Mouse (Mus musculus) A20 (cell line): Measurements from ENCODE around the gene Atat1.

Experiments used
- DNase-seq: peaks from one replicate; pipeline ENCODE4 v3.0.0-alpha.2; 2011; ENCODE audit warnings: low read depth, low spot score

The Atat1 gene

DNA sequence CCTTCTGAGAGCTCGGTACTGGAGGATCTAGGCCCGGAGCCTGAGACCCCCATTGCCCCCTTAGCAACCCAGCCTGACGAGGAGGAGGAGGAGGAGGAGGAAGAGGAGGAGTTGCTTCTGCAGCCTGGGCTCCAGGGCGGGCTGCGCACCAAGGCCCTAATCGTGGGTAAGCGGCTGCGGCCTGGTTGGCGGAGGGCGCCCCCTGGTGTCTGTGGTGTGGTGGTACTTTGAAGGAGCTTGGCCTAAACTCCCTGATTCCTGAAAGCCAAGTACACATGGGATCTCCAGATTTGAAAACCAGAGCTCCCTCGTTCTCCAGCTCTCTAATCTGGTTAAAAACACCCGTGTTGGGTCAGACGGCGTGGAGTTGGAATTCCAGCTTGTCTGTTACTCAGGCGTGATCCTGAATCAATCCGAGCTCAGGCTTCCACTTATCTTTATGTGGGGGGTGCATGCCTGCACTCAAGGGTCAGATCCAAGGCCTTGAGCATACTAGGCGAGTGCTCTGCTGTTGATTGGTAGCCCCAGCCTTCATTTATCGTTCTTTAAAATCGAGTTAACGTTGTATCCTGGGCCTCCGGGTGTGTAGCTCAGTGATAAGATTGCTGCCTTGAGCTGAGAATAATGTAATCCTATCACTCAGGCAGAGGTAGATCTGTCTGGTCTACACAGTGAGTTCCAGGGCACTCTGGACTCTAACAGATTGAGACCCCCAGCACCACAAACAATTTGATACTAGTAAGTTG, 35.9 kb downstream of the Atat1 start:
- peak; percentile 80 for DNase-seq

GRCm38 (mm10) chr17:35870884-35871696, 38.8 kb downstream of the Atat1 start:
- DNase-seq = peak; percentile 62

DNA sequence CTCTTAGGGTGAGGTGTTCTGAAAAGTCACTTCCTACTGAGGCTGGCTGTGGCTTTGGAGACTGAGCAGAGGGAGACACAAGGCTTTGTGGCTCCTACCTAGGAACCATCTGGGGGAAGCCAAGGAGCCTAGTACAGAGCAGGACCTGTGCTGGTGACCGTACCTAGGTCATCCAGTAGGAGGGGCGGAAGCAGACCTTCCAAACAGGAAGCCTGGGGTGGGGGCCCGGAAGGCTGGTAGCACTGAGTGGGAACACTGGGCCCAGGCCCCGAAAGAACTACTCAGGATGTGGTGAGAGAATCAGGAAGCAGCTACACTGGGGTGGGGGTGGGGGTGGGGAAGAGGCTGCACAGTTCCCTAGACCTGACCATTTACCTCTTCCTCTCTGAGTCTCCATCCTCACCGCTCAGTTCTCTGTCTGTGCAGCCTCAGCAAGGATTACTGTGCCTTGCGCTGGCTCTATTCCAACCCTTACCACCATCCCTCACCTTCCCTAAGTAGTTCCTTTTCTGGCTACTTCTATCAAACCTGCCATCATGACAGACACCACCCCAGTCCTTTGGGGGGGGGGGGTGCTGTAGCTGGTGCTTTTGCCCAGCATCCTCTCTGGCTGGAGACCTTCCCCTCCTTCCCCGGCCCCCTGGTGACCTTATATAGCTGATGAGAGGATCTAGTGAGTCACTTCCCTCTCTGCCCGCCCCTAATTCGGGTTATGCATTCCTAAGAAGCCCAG, 39.6 kb downstream of the Atat1 start:
- DNase-seq = peak; percentile 78

- peak; percentile 78 for DNase-seq
These were observed 40.4 kb downstream of the Atat1 start for GRCm38 (mm10) chr17:35869346-35870067.

DNA sequence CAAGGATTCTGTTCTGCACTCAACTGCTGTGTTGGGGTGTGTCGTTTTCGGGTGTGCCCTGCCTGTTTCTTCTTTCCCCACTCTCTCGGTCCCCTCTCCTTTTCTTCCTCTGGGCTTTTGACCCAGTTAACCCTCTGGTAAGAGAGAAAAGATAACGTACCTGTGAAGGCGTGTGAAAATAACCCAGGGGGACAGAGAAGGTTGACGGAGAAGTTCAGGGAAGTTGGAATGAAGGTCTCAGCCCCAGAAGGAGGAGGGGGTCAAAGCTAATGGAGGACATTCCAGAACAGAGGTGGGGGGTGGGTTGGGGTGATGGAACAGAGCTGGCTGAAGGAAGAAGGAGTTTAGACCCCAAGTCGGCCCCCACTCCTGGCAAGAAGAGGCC, 40.9 kb downstream of the Atat1 start:
- DNase-seq = no peak

DNA sequence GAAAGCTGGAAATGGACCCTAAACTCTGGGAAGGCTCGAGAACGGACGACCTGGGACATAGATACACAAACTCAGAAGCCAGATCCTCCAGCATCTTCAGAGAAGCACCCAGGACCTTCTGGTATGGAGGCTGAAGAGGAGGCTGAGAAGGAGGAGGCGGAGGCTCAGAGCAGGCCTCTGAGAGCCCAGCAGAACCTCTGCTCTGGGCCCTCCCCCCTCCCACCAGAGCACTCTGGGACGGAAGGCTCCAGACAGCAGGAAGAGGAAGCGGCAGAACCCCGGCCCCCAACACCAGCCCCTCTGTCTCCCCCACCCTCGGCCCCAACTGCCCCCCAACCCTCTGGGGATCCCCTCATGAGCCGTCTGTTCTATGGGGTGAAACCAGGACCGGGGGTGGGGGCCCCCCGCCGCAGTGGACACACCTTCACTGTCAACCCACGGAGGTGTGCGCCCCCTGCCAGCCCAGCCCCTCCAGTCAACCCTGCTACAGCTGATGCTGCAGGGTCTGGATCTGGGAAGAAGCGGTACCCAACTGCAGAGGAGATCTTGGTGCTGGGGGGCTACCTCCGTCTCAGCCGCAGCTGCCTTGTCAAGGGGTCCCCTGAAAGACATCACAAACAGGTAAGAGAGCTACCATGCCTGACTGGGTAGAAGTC, 41.6 kb downstream of the Atat1 start:
- peak; percentile 76 for DNase-seq

GRCm38 (mm10) chr17:35866911-35867890, 42.7 kb downstream of the Atat1 start:
- DNase-seq = peak; percentile 83

- DNase-seq = peak; percentile 78
These were observed 43.5 kb downstream of the Atat1 start for GRCm38 (mm10) chr17:35866281-35866831.

DNA sequence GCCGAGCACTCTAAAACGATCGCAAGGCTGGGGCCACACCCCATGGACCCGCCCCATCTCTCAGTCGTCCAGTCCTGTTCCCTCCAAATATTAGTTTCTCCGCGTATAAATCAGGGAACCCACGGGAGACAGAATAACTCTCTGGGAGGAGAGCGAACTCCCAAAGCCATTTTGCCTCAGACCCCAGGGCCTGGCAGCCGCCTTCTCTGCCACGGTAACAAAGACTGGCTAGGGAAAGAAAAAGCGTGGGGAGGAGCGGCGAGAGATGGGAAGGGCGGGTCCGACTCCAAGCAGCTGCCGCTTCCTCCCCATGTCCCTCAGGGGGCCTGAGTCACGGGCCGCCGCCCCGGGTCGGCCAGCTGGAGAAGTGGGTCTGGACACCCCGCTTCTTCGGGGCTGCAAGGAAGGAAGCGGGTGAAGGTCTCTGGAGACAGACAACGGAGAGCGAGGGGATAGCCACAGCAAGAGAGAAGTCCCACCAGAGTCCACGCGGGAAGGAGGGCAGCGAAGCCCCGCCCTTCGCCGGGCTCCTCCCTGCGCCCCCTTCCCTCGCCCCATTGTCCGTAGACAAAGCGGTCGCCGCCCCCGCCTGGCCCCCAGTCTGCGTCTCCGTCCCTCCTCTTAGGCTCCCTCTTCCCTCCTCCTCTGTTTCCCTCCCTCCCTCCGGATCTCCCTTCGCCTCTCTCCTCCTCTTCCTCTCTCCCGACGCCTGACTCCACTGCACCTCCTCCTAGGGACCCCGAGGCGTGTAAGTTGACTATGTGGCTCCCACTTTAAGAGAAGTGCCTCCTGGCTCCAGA, 44.2 kb downstream of the Atat1 start, which contains the start of gene Ppp1r18:
Gene Ppp1r18, plus strand, starts transcription at position 113 of the 800 bp plus-strand sequence.
- DNase-seq = peak; percentile 80

GRCm38 (mm10) chr17:35864832-35865353, 45.0 kb downstream of the Atat1 start:
- DNase-seq = no peak

DNA sequence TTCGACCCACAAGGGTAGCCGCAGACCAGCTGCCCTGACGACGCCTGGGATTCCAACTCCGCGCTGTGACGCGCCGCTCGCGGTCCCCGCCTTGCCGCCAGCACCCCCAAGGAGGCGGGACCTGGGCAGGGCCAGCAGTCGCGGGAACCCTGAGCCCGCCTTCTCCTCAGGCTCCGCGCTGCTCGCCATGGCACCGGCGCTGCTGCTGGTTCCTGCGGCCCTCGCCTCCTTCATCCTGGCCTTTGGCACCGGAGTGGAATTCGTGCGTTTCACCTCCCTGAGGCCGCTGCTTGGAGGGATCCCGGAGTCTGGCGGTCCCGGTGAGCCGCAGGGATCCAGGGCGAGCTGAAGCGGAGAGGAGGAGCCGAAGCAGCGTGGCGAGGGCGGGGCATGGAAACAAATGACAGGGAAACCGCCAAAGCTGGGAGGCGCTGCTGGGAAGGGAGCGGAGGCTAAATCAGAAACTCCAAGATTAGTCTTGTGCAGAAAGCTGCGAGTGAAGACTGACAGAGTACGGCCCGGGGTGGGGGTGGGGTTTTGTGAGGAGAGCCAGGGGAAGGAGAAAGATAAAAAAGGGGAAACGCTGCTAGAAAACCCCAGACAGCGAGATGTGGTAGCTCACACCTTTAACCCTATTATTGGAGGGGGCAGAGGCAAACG, 48.5 kb downstream of the Atat1 start, which contains the start of gene Nrm:
Gene Nrm, plus strand, starts transcription at position 121 of the 660 bp plus-strand sequence.
- DNase-seq = peak; percentile 91

DNA sequence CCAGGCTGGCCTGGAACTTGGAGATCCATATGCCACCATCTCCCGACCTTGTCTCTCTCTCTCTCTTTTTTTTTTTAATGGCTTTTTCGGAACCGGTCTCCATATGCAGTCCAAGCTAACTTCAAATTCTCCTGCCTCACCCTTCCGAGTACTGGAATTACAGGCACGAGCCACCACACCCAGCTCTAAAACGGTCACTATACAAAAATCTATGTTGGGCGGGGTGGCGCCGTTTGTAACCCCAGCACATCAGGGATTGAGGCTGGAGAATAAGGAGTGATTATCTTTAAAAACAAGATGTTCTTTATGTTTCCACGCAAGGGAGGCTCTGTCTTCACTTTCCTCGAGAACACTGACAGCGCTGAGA, 49.1 kb downstream of the Atat1 start:
- DNase-seq = no peak

DNA sequence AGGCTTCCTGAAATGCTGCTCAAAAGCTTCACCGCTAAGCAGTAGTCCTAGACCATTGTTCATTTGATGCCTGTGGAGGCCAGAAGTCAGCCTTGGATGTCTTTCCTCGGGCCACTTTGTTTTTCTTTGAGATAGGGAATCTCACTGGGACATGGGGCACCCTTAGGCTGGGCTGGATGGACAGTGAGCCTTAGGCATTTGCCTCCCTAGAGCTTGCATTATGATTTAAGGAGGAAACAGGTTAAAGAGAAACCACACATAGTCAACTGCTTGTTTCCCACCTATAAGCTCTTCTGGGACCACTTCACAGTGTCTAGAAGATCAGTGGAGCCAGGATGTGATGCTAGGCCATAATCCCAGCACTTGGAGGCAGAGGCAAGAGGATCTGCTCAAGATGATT, 50.0 kb downstream of the Atat1 start:
- no peak for DNase-seq

DNA sequence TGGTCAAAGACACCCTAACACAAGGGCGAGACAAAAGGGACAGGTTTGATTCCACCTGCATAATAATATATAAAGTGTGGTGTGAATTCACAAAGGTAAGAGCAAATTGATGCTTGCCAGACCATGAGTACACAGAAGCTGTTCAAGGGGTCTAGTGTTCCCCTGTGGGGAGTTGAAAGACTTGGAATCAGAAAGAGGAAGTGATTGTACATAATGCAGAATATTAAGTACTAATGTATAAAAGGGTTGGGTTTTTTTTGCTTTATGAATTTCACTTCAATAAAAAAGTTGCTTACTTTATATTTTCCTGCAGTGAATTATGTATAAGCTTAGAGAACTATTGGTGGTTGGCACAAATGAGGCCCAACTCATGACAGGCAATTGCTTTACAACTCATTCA, 50.5 kb downstream of the Atat1 start:
- no peak for DNase-seq

DNA sequence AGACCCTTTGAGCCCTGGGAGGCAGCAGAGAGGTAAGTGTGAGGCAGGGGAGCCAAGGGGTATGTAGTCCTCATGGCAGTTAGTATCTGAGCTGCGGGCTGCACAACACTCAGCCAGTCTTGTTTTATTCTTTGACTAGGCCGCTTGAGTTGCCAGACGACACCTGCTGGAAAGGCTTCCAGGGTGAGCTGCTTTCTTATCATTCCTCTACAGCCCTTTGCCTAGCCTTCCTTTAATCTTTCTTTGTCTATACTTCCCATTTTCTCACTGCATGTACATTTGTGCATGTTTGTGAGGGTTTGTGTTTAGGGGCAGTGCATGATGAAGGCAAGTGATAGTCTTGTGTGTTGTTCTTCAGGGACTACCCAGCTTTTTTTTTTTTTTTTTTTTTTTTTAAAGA, 58.9 kb downstream of the Atat1 start:
- no peak for DNase-seq

- no peak for DNase-seq
These were observed 61.8 kb downstream of the Atat1 start for GRCm38 (mm10) chr17:35848112-35848511.
